Mouse (Mus musculus) heart, postnatal 4 days (tissue): ENCODE measurements at regions not wholly inside any gene's neighbourhood (a gene's known extent, or its start where the extent isn't known, plus 50 kb on each side); places are given as distances from the start of the nearest gene placed in this dataset.

ENCODE experiments used
- DNase-seq: peaks from one replicate; pipeline ENCODE4 v3.0.0; 2021

- no peak for DNase-seq
These were observed 318.1 kb downstream of the Sox4 start for GRCm38 (mm10) chr13:28635230-28635950.

- DNase-seq = no peak
These were observed 319.9 kb downstream of the Sox4 start for GRCm38 (mm10) chr13:28633541-28634041.

DNA sequence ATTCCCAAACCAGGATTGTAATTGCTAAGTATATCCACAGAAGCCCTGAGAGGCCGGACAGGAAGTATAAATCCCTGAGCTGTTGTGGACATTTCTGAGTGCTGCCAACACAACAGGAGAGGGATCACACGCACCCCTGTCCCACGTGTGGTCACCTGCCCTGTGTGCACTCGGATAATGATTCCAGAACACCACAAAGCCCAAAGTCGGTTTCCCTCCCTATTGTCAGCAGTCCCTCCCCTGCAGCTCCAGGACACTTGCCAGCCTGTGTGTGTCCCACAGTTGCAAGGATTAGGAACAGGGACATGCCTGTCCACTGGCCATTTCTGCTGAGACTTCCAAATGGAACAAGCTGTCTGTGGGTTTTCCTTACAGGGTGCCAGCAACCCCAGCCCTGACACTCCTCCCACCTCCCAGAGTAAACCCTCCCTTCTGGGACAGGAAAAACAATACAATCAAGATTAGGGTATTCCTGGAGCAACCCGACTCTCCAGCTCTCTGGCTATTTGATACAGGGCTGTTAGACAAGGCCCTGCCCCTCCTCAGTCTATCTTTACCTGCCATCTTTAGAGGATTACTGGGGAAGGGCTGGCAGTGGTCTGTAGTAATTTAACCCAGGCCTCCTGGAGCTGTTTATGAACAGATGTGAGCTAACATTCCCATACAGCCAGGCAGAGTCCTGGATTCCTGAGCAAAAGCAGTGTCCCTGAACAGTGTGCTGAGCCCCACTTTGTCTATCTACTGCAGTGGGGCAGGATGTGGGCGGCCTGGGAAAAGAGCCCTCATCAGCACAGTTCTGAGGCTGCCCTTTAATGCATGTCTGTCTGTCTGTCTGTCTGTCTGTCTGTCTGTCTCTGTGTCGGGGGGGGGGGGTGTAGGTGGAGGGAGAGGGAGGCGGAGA is 323.8 kb downstream of the Sox4 start:
- peak; percentile 69 for DNase-seq

GRCm38 (mm10) chr13:28628751-28629150 is 324.8 kb downstream of the Sox4 start:
- no peak for DNase-seq

DNA sequence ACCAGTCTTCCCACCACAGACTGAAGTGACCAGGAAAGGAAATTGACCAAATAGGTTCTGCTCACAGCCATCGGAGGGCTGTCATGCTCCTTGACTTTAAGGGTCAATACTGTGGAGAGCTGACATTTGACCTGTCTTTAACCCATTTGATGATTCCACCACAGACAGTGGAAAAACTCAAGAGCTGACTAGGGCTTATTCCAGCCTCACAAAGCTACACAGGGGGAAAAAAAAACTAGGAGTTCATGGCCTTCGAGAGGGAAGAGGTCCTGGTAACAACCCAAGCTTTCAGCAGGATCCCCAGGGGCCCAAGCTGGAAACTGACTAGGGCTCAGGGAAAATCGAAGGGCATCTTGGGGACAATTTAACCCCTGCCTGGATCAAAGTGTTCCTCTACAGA is 334.6 kb downstream of the Sox4 start:
- peak; percentile 24 for DNase-seq

GRCm38 (mm10) chr13:28617503-28617902 is 336.0 kb downstream of the Sox4 start:
- no peak for DNase-seq

DNA sequence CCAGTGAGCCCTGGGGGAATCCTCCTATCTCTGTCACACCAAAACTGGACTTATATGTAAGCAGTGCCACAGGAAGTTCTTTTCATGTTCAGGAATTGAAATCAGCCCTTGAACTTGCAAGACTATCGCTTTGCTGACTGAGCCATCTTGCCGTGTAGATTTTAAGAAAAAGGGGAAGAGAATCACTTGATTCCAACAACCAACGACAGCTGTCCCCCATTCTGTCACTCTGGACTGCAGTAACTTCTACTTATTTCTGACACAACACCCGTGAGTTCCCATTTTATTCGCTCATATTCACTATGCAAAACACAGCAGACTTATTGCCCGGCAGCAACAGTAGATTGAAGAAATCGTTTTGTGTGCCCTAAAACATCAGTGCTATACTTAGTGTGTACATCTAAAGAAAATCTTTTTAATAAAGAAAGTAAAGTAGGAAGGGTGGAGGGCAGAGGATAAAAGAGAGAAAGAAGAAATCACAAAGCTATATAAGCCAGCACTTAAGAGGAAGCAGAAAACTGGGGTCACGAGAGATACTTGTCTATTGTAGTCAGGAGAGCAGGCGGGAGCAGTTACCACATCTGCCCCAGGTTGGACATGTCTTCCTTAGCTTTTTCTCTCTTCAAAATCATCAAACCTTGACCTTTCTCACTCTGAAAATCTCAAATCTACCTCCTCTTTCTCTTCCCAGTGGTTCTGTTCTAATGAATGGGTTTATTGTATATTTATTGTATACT is 336.7 kb downstream of the Sox4 start:
- DNase-seq = no peak

- peak; percentile 48 for DNase-seq
These were observed 345.9 kb downstream of the Sox4 start for GRCm38 (mm10) chr13:28607551-28608114.

DNA sequence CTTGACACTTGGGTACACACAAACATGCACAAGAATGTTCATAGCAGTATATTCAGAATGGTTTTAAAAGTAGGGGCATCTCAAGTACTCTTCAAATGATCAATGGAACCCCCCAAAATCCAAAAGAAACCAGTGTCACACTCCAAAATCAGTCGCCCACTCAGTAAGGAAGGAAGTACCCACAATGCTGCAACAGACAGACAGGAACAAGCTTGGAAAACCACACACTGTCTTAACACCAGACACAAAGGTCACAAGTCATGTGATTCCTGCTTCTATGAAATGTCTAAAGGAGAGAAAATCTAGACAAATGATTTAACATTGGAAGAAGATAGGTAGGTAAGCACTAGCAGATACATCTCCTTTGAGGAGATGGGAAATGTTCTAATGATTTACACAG is 346.9 kb downstream of the Sox4 start:
- no peak for DNase-seq

GRCm38 (mm10) chr13:28605833-28606232 is 347.7 kb downstream of the Sox4 start:
- DNase-seq = no peak

DNA sequence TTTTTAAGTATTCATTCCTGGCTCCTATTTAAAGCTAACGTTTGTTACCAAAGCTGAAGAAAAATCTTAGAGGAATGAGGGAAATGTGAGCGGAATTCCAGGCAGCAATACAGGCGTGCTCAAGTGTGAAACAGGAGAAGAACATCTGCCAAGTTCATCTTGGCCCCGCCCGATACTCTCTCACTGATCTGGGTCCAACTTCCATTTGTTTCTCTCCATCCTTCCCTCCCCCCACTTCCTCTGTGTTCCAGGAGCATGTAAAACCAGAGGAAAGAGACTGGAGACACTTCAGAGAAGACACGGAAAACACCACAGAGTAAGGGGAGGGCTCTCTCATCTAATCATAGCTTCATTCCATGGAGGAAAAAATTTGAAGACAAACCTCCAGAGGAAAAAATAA is 346.7 kb downstream of the Gm11361 start:
- DNase-seq = peak; percentile 33

DNA sequence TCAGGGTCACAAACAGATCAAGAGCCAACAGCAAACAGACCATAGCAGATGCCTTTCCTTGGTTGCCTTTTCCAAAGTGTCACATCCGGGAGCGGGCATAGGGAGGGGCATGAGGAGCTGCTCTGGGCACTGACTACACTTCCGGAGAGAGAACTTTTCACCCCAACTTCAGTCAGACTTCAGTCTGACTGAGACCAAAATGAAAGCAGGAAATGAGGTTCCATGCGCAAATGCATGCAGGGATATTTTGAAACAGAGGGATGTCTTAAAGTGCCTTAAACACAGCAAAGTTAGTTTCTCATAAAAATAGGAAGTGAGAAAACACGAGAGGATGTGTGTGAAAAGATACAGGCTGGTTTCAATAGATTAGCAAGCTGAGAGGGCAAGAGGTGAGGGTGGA is 343.5 kb downstream of the Gm11361 start:
- no peak for DNase-seq

DNA sequence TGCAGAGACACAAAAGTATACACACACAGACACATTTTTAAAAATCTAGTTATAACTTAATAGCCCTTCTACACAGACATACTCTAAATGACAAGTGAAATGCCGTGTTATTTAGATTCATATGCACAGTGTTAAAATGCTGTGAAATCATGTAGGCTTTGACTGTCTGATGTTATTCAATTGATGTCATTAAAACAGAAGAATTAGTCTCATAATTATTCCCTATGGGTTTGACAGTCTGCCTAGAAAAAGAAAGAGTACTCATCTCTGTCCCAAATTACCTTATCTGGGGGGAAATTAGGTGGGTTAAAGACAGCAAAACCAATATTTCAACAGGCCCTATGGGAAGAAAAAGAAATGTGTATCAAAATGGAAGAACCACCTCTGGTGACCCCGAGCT is 339.0 kb downstream of the Gm11361 start:
- no peak for DNase-seq

- no peak for DNase-seq
These were observed 334.8 kb downstream of the Gm11361 start for GRCm38 (mm10) chr13:28592176-28592575.

DNA sequence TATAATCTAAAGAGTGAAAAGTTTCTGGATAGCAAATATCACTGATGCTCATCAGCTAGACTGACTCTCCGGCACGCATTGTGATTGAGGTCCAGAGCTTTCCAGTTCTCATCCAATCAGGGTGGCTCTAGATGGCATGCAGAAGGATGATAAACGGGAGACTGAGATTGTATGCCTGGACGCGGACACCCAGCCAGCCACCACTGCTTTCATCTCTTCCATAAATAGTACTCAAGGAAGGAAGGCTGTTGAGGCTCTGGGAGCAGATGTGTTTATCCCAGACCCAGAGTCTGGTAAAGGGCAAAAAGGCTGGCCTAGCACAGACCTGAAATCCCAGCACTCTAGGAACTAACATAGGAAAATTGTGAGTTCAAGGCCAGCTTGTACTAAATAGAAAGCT is 330.6 kb downstream of the Gm11361 start:
- no peak for DNase-seq

DNA sequence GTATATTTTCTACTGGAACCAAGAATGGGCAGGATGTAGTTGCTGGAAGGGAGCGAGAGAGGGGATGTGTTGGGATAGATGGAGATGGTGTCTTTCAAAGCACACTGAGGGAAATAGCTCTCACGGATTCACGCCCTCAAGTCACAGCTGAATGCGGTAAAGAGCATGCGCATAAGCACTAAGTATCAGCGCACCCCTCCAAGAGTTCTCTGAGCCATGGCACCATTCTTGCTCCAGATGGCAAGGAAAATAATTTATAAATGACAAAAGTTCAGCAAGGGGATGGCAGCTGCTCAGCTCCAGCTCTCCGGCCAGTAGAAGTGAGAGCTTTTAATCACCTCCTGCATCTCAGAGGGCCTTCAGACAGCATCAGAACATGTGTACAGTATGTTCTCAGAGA is 329.4 kb downstream of the Gm11361 start:
- no peak for DNase-seq

- no peak for DNase-seq
These were observed 328.8 kb downstream of the Gm11361 start for GRCm38 (mm10) chr13:28586140-28586539.

- DNase-seq = no peak
These were observed 326.3 kb downstream of the Gm11361 start for GRCm38 (mm10) chr13:28583617-28584016.

DNA sequence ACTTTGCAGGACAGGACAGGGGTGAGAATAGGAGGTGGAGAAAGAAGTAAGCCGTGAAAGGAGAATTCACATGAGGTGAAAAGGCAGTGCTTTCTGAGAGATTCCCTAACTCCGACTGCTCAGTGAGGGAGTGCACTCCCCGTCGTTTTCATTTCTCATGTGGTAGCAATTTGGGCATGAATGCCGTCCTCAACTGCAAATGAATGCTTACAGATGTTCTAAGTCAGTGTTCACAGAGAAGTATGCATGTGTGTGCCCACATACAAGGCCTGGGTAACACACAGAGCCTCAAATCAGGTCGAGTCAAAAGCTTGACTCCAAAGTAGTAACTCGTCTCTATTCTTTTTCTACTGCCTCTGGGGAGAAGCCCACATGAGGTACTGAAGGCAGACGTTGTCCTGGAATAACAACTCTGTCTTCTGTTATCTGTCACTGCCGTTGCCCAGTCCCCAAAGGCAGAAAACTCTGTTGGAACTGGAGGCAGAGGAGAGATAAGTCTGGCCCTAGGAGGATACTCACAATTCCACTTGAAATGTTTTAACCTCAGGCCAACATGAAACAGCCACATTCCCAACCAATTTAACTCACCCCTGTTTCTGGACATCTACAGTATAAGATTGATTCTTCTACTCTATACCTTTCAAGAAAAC is 318.0 kb downstream of the Gm11361 start:
- no peak for DNase-seq

- no peak for DNase-seq
These were observed 316.0 kb downstream of the Gm11361 start for GRCm38 (mm10) chr13:28573364-28573763.

GRCm38 (mm10) chr13:28572448-28572847 is 315.1 kb downstream of the Gm11361 start:
- DNase-seq = no peak

DNA sequence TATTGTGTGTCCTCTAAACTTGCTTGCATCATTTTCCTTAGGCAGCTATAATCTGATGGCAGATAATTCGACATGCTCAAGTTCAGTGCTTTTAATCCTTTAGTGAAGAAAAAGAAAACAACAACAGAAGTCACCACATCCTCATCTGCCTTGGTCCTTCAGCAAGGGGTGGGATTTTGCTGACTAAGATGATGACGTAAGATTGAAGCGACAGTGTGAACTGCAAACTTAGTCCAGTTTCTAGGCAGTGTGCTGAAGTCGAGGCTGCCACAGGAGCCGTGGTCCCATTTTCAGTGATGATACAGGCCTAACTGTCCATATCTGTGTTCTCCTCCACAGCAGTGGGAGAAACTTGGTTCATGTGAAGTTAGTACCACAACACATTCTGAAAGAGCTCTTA is 314.4 kb downstream of the Gm11361 start:
- DNase-seq = no peak
